Mouse (Mus musculus) heart, embryonic 12.5 days (tissue): ENCODE measurements around the gene L3mbtl4. TPM values are rescaled to one million over a fixed set of nuclear protein-coding genes. Genes with fewer than 3 reads are reported as not detected.

Experiments used
- ATAC-seq: fragments of 200-750 bp; cut with Nextera tagmentation; 2 replicates; pipeline ENCODE4 v1.8.0; 2017; ENCODE audit warnings: moderate TSS enrichment, moderate library complexity; ENCODE audit not compliant: insufficient number of reproducible peaks, low FRiP score
- H3K27ac ChIP-seq: fragments of 300-500 bp; sonication (generic); 2 replicates; pipeline ENCODE4 v1.5.1; 2016; ENCODE audit warnings: mild to moderate bottlenecking, moderate library complexity; ENCODE audit not compliant: poor library complexity, severe bottlenecking
- H3K27me3 ChIP-seq: fragments of 300-500 bp; sonication (generic); replicated peaks from 2 replicates; pipeline ENCODE4 v1.6.1; 2016; ENCODE audit warnings: mild to moderate bottlenecking, moderate library complexity
- H3K36me3 ChIP-seq: fragments of 300-500 bp; sonication (generic); 2 replicates; pipeline ENCODE4 v1.6.1; 2016; ENCODE audit warnings: mild to moderate bottlenecking, moderate library complexity
- H3K4me1 ChIP-seq: fragments of 300-500 bp; sonication (generic); replicated peaks from 2 replicates; pipeline ENCODE4 v1.6.1; 2016; ENCODE audit warnings: mild to moderate bottlenecking
- H3K4me2 ChIP-seq: fragments of 300-500 bp; sonication (generic); 2 replicates; pipeline ENCODE4 v1.6.1; 2016; ENCODE audit warnings: mild to moderate bottlenecking, moderate library complexity
- H3K4me3 ChIP-seq: fragments of 300-500 bp; sonication (generic); 2 replicates; pipeline ENCODE4 v1.5.1; 2016; ENCODE audit warnings: mild to moderate bottlenecking
- H3K9ac ChIP-seq: fragments of 300-500 bp; sonication (generic); 2 replicates; pipeline ENCODE4 v1.6.1; 2016; ENCODE audit warnings: mild to moderate bottlenecking, moderate library complexity
- H3K9me3 ChIP-seq: fragments of 300-500 bp; sonication (generic); replicated peaks from 2 replicates; pipeline ENCODE4 v1.6.1; 2016; ENCODE audit warnings: mild to moderate bottlenecking, moderate library complexity
- WGBS: fragments of 180-500 bp; shearing (Covaris S2); methylation state at CpG from one replicate; pipeline ENCODE4 v1.1.7; 2016; 5-methylcytosine and 5-hydroxymethylcytosine counted together
- polyA plus RNA-seq: library from polyadenylated mRNA; unstranded; fragments of >200 nt; fragmentation: Nextera tagmentation; extraction: Ambion mirVana; gene quantifications from 2 replicates; pipeline ENCODE4 v1.2.1, GENCODE M21; 2016

L3mbtl4 gene
- polyA plus RNA-seq, 1 experiment from 2014 or later, result 0.08 TPM

GRCm38 (mm10) chr17:68559698-68560097 lies 286.1 kb downstream of the L3mbtl4 start:
- no peak overlapping the region for H3K4me2 ChIP-seq
- H3K27me3 ChIP-seq, result no peaks in the 10 kb centered on the region
- H3K4me3 ChIP-seq, result no peak overlapping the region
- no peaks in the 10 kb centered on the region for H3K36me3 ChIP-seq
- no peak for ATAC-seq
- H3K9me3 ChIP-seq, result 0 out of 2 replicates have a peak, but pooled peaks cover 2% of the 10 kb centered on the region
- H3K27ac ChIP-seq, result no peak overlapping the region
- H3K9ac ChIP-seq, result no peak overlapping the region
- no peaks in the 10 kb centered on the region for H3K4me1 ChIP-seq
- WGBS, result 72% methylated on average over 9 of the region's 9 CpGs

- no peak overlapping the region for H3K4me2 ChIP-seq
- H3K36me3 ChIP-seq, result no peaks in the 10 kb centered on the region
- no peaks in the 10 kb centered on the region for H3K27me3 ChIP-seq
- no peak for ATAC-seq
- no peaks in the 10 kb centered on the region for H3K4me1 ChIP-seq
- H3K9me3 ChIP-seq, result 0 out of 2 replicates have a peak, but pooled peaks cover 2% of the 10 kb centered on the region
- no peak overlapping the region for H3K9ac ChIP-seq
- H3K4me3 ChIP-seq, result no peak overlapping the region
- 40% methylated on average over 1 of the region's 1 CpGs for WGBS
- no peak overlapping the region for H3K27ac ChIP-seq
These were observed 286.7 kb downstream of the L3mbtl4 start for GRCm38 (mm10) chr17:68560264-68560663.

GRCm38 (mm10) chr17:68571806-68572205 lies 298.2 kb downstream of the L3mbtl4 start:
- Histone ChIP-seq H3K4me1 (no peaks in the 10 kb centered on the region), H3K9ac (no peak overlapping the region), H3K9me3 (0 out of 2 replicates have a peak, but pooled peaks cover 2% of the 10 kb centered on the region), H3K4me3 (no peak overlapping the region), H3K36me3 (no peaks in the 10 kb centered on the region), H3K4me2 (no peak overlapping the region), H3K27me3 (no peaks in the 10 kb centered on the region), H3K27ac (no peak overlapping the region)
- no peak for ATAC-seq
- 85% methylated on average over 6 of the region's 6 CpGs for WGBS

GRCm38 (mm10) chr17:68585195-68585594 lies 311.6 kb downstream of the L3mbtl4 start:
- Histone ChIP-seq H3K27ac (no peak overlapping the region), H3K4me3 (no peak overlapping the region), H3K4me1 (no peaks in the 10 kb centered on the region), H3K27me3 (no peaks in the 10 kb centered on the region), H3K9me3 (no peaks in the 10 kb centered on the region), H3K4me2 (no peak overlapping the region), H3K36me3 (no peaks in the 10 kb centered on the region), H3K9ac (no peak overlapping the region)
- no peak for ATAC-seq
- 79% methylated on average over 3 of the region's 3 CpGs for WGBS

GRCm38 (mm10) chr17:68591619-68592018 lies 318.0 kb downstream of the L3mbtl4 start:
- H3K4me3 ChIP-seq, result no peak overlapping the region
- no peak overlapping the region for H3K27ac ChIP-seq
- H3K4me2 ChIP-seq, result no peak overlapping the region
- 69% methylated on average over 4 of the region's 4 CpGs for WGBS
- no peaks in the 10 kb centered on the region for H3K4me1 ChIP-seq
- H3K27me3 ChIP-seq, result no peaks in the 10 kb centered on the region
- no peak overlapping the region for H3K9ac ChIP-seq
- H3K36me3 ChIP-seq, result no peaks in the 10 kb centered on the region
- no peak for ATAC-seq
- no peaks in the 10 kb centered on the region for H3K9me3 ChIP-seq

- no peak overlapping the region for H3K9ac ChIP-seq
- no peaks in the 10 kb centered on the region for H3K27me3 ChIP-seq
- no peaks in the 10 kb centered on the region for H3K9me3 ChIP-seq
- ATAC-seq, result no peak
- no peak overlapping the region for H3K4me3 ChIP-seq
- WGBS, result 76% methylated on average over 4 of the region's 4 CpGs
- H3K4me1 ChIP-seq, result no peaks in the 10 kb centered on the region
- no peak overlapping the region for H3K4me2 ChIP-seq
- H3K36me3 ChIP-seq, result no peaks in the 10 kb centered on the region
- H3K27ac ChIP-seq, result no peak overlapping the region
These were observed 329.1 kb downstream of the L3mbtl4 start for GRCm38 (mm10) chr17:68602744-68603143.

- no peaks in the 10 kb centered on the region for H3K4me1 ChIP-seq
- WGBS, result 45% methylated on average over 6 of the region's 6 CpGs
- no peak overlapping the region for H3K4me2 ChIP-seq
- ATAC-seq, result no peak
- no peaks in the 10 kb centered on the region for H3K9me3 ChIP-seq
- H3K27ac ChIP-seq, result no peak overlapping the region
- no peak overlapping the region for H3K9ac ChIP-seq
- no peaks in the 10 kb centered on the region for H3K36me3 ChIP-seq
- H3K27me3 ChIP-seq, result no peaks in the 10 kb centered on the region
- H3K4me3 ChIP-seq, result no peak overlapping the region
These were observed 334.1 kb downstream of the L3mbtl4 start for GRCm38 (mm10) chr17:68607691-68608090.

- 79% methylated on average over 6 of the region's 6 CpGs for WGBS
These were observed 337.6 kb downstream of the L3mbtl4 start for GRCm38 (mm10) chr17:68611247-68611646.

GRCm38 (mm10) chr17:68625281-68625680 lies 351.7 kb downstream of the L3mbtl4 start:
- H3K9me3 ChIP-seq, result no peaks in the 10 kb centered on the region
- no peaks in the 10 kb centered on the region for H3K36me3 ChIP-seq
- WGBS, result 64% methylated on average over 4 of the region's 4 CpGs
- ATAC-seq, result no peak
- no peak overlapping the region for H3K4me3 ChIP-seq
- H3K4me2 ChIP-seq, result no peak overlapping the region
- no peak overlapping the region for H3K27ac ChIP-seq
- no peaks in the 10 kb centered on the region for H3K27me3 ChIP-seq
- no peak overlapping the region for H3K9ac ChIP-seq
- no peaks in the 10 kb centered on the region for H3K4me1 ChIP-seq

More at GRCm38 (mm10) chr17:68611247-68611646, 337.6 kb downstream of the L3mbtl4 start:
- no peaks in the 10 kb centered on the region for H3K9me3 ChIP-seq
- H3K27ac ChIP-seq, result no peak overlapping the region
- no peaks in the 10 kb centered on the region for H3K4me1 ChIP-seq
- no peaks in the 10 kb centered on the region for H3K36me3 ChIP-seq
- no peaks in the 10 kb centered on the region for H3K27me3 ChIP-seq
- no peak overlapping the region for H3K4me3 ChIP-seq
- ATAC-seq, result no peak
- H3K9ac ChIP-seq, result no peak overlapping the region
- no peak overlapping the region for H3K4me2 ChIP-seq

GRCm38 (mm10) chr17:68629631-68630426 lies 356.2 kb downstream of the L3mbtl4 start:
- 74% methylated on average over 7 of the region's 7 CpGs for WGBS

GRCm38 (mm10) chr17:68631396-68631795 lies 357.8 kb downstream of the L3mbtl4 start:
- Histone ChIP-seq H3K4me3 (no peak overlapping the region), H3K4me1 (no peaks in the 10 kb centered on the region), H3K4me2 (no peak overlapping the region), H3K36me3 (no peaks in the 10 kb centered on the region), H3K9me3 (no peaks in the 10 kb centered on the region), H3K27me3 (no peaks in the 10 kb centered on the region), H3K27ac (no peak overlapping the region), H3K9ac (no peak overlapping the region)
- no peak for ATAC-seq
- WGBS, result 76% methylated on average over 8 of the region's 8 CpGs

More at GRCm38 (mm10) chr17:68629631-68630426, 356.2 kb downstream of the L3mbtl4 start:
- Histone ChIP-seq H3K27ac (no peak overlapping the region), H3K4me2 (no peak overlapping the region), H3K36me3 (no peaks in the 10 kb centered on the region), H3K4me1 (no peaks in the 10 kb centered on the region), H3K9ac (no peak overlapping the region), H3K9me3 (no peaks in the 10 kb centered on the region), H3K27me3 (no peaks in the 10 kb centered on the region), H3K4me3 (no peak overlapping the region)
- no peak for ATAC-seq

- no peak overlapping the region for H3K4me2 ChIP-seq
- H3K36me3 ChIP-seq, result no peaks in the 10 kb centered on the region
- no peaks in the 10 kb centered on the region for H3K27me3 ChIP-seq
- 73% methylated on average over 6 of the region's 6 CpGs for WGBS
- no peak overlapping the region for H3K9ac ChIP-seq
- no peaks in the 10 kb centered on the region for H3K9me3 ChIP-seq
- no peaks in the 10 kb centered on the region for H3K4me1 ChIP-seq
- H3K4me3 ChIP-seq, result no peak overlapping the region
- no peak overlapping the region for H3K27ac ChIP-seq
- no peak for ATAC-seq
These were observed 366.6 kb downstream of the L3mbtl4 start for GRCm38 (mm10) chr17:68640187-68640586.
